Mouse (Mus musculus) kidney, postnatal 0 days (tissue): ENCODE results near the gene Csmd2. TPM values are rescaled to one million over a fixed set of nuclear protein-coding genes. Genes with fewer than 3 reads are reported as not detected.
A peak's percentile ranks its signal among the peaks of the same experiment; 100 is the strongest.

Experiments used
- ATAC-seq: fragments of 200-750 bp; cut with Nextera tagmentation; replicated peaks from 2 replicates; pipeline ENCODE4 v1.8.0; 2017; ENCODE audit warnings: low read depth, moderate number of reproducible peaks, moderate TSS enrichment, moderate library complexity; ENCODE audit not compliant: low FRiP score
- DNase-seq: peaks from one replicate; pipeline ENCODE4 v3.0.0-alpha.2; 2016; ENCODE audit warnings: low spot score
- H3K27ac ChIP-seq: fragments of 300-500 bp; sonication (generic); 2 replicates; pipeline ENCODE4 v1.5.1; 2014; ENCODE audit warnings: mild to moderate bottlenecking
- H3K27me3 ChIP-seq: fragments of 300-500 bp; sonication (generic); 2 replicates; pipeline ENCODE4 v1.6.1; 2014; ENCODE audit warnings: low read length, mixed read lengths; ENCODE audit not compliant: insufficient read depth
- H3K36me3 ChIP-seq: fragments of 300-500 bp; sonication (generic); 2 replicates; pipeline ENCODE4 v1.6.1; 2014; ENCODE audit warnings: low read length, mixed read lengths; ENCODE audit not compliant: insufficient read depth
- H3K4me1 ChIP-seq: fragments of 300-500 bp; sonication (generic); replicated peaks from 2 replicates; pipeline ENCODE4 v1.6.1; 2014; ENCODE audit warnings: antibody characterized with exemption, low read length, mixed read lengths; ENCODE audit not compliant: insufficient read depth
- H3K4me2 ChIP-seq: fragments of 300-500 bp; sonication (generic); 2 replicates; pipeline ENCODE4 v1.6.1; 2014; ENCODE audit warnings: mild to moderate bottlenecking, low read length, moderate library complexity, mixed read lengths
- H3K4me3 ChIP-seq: fragments of 300-500 bp; sonication (generic); replicated peaks from 2 replicates; pipeline ENCODE4 v1.5.1; 2014; ENCODE audit warnings: low read depth, low read length
- H3K9ac ChIP-seq: fragments of 300-500 bp; sonication (generic); 2 replicates; pipeline ENCODE4 v1.6.1; 2014; ENCODE audit warnings: low read depth, low read length
- H3K9me3 ChIP-seq: fragments of 300-500 bp; sonication (generic); replicated peaks from 2 replicates; pipeline ENCODE4 v1.6.1; 2016; ENCODE audit warnings: low read length, inconsistent platforms, mixed read lengths
- CTCF ChIP-seq: IDR thresholded peaks from 2 replicates; pipeline ENCODE4 v1.5.1; 2016; ENCODE audit warnings: antibody characterized with exemption, low read depth, mild to moderate bottlenecking, moderate library complexity
- WGBS: fragments of 180-500 bp; shearing (Covaris S2); extraction: QIAGEN DNeasy Blood & Tissue Kit; methylation state at CpG from one replicate; pipeline ENCODE4 v1.1.7; 2014; 5-methylcytosine and 5-hydroxymethylcytosine counted together
- polyA plus RNA-seq: library from polyadenylated mRNA; unstranded; fragments of >200 nt; fragmentation: Nextera tagmentation; extraction: Ambion mirVana; gene quantifications from 2 replicates; pipeline ENCODE4 v1.2.1, GENCODE M21; 2015

Csmd2 gene
- 0.04 and 0.05 TPM in 2 replicates for polyA plus RNA-seq

DNA sequence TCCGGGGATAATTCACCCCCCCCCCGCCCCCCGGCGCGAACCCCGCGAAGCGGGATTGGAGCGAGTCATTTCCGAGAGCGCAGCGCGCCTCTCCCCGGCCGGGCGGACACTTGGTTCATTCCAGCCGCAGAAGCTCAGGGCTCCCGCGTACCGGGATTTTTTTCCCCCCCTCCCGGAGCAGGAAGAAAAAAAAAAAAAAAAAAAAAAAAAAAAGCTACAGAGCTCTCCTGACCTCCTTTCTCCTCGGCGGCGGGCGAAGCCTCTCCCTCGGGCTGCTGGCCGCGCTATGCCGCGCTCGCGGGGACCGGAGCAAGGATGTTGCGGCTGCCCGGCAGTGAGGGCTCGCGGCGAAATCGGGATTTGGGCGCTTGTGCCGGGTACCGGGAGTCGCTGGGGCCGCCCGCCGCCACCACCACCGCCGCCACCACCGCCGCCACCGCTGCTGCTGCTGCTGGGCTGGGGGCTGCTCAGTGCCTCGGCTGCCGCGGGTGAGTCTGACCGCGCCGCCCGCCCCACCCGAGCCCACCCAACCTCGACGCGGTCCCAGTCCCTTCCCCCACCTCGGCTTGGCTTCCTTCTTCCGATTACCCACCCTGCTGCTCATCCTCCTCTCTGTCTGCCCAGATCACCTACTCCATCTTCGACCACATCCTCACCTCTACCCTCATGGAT, at the start of gene Csmd2:
Gene Csmd2 (plus strand): TSS at position 74 of the 672 bp plus-strand sequence.
- under 1% methylated on average over 52 of the region's 65 CpGs for WGBS
- peak within 1 kb of the TSS; percentile 29 for H3K4me3 ChIP-seq
- H3K9me3 ChIP-seq = no peaks in the 10 kb centered on the region
- H3K27me3 ChIP-seq = peaks cover 59% of the 10 kb centered on the region
- no peak within 1 kb of the TSS for H3K27ac ChIP-seq
- peak; percentile 5 for DNase-seq
- H3K4me1 ChIP-seq = no peaks in the 10 kb centered on the region
- no peak for ATAC-seq
- TF ChIP-seq CTCF = no peak
- H3K9ac ChIP-seq = no peak within 1 kb of the TSS
- H3K36me3 ChIP-seq = no peaks in the 10 kb centered on the region
- H3K4me2 ChIP-seq = peak within 1 kb of the TSS; percentile 56

DNA sequence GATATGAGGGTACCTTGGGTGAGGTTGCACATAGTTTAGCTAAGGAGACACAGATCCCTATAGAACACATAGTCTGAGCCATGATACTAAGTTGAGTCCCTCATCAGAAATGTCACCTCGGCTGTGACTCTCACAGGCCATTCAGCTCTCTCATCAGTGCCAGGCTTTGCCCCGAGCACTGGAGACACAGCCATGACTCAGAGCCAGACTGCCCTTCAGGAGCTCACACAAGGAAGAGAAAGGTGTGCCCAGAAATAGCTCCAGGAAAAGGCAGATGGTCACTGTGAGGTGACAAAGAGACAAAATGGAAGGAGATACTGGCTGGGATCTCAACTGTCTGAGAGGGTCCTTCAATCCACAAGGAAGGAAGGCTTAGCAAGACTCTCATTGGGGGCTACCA, 40.0 kb upstream of the Csmd2 start:
- no peak for TF ChIP-seq CTCF
- Histone ChIP-seq H3K4me2 (no peak overlapping the region), H3K27me3 (no peaks in the 10 kb centered on the region), H3K36me3 (no peaks in the 10 kb centered on the region), H3K27ac (no peak overlapping the region), H3K9ac (no peak overlapping the region), H3K4me1 (no peaks in the 10 kb centered on the region), H3K9me3 (no peaks in the 10 kb centered on the region), H3K4me3 (no peak overlapping the region)
- 76% methylated on average over 2 of the region's 2 CpGs for WGBS
- DNase-seq (no peak), ATAC-seq (no peak)

DNA sequence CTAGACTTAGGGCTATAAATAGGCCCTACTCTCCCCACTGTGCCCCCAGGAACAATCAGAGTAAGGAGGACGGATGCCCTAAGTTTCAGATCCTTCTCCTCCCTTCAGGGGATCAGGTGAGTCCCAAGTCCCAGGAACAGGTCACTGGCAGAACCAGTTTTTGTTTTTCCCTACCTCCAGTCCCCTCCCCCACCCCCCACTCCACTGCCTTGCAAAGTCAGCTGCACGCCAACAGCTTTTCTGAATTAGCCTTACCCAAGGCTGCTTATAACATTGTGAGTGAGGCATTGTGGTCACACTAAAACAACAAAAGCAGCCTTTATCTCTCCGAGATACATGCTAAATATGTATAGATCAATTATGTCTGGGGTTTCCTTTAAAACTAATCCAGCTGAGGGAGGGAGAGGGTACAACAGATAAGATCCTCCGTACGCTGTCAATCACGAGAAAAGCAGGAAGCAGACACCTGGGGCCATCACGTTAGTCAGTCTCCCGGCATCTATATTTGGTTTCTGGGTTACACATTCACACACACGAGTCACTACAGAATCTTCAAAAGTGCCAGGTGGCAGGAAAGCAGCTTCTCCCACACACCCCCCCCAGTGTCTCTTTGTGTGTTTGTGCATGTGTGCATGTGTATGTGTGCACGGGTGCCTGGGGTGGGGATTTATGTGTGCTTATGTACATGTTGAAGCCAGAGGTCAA, 34.5 kb upstream of the Csmd2 start:
- no peak for TF ChIP-seq CTCF
- no peaks in the 10 kb centered on the region for H3K9me3 ChIP-seq
- H3K36me3 ChIP-seq = no peaks in the 10 kb centered on the region
- DNase-seq = no peak
- H3K27ac ChIP-seq = no peak overlapping the region
- H3K9ac ChIP-seq = no peak overlapping the region
- H3K4me2 ChIP-seq = no peak overlapping the region
- no peaks in the 10 kb centered on the region for H3K27me3 ChIP-seq
- no peak for ATAC-seq
- H3K4me3 ChIP-seq = no peak overlapping the region
- no peaks in the 10 kb centered on the region for H3K4me1 ChIP-seq
- WGBS = 55% methylated on average over 10 of the region's 10 CpGs

GRCm38 (mm10) chr4:127969101-127969500, 18.6 kb upstream of the Csmd2 start:
- peaks cover 13% of the 10 kb centered on the region for H3K27me3 ChIP-seq
- TF ChIP-seq CTCF = no peak
- DNase-seq (no peak), ATAC-seq (no peak)
- no peaks in the 10 kb centered on the region for H3K4me1 ChIP-seq
- H3K4me2 ChIP-seq = no peak overlapping the region
- no peak overlapping the region for H3K27ac ChIP-seq
- WGBS = 17% methylated on average over 7 of the region's 7 CpGs
- H3K36me3 ChIP-seq = no peaks in the 10 kb centered on the region
- no peak overlapping the region for H3K4me3 ChIP-seq
- H3K9ac ChIP-seq = no peak overlapping the region
- H3K9me3 ChIP-seq = no peaks in the 10 kb centered on the region

GRCm38 (mm10) chr4:127970018-127970421, 17.6 kb upstream of the Csmd2 start:
- no peaks in the 10 kb centered on the region for H3K36me3 ChIP-seq
- DNase-seq (peak; percentile 70), ATAC-seq (no peak)
- no peak overlapping the region for H3K4me3 ChIP-seq
- WGBS = 5% methylated on average over 7 of the region's 7 CpGs
- no peaks in the 10 kb centered on the region for H3K4me1 ChIP-seq
- H3K9me3 ChIP-seq = no peaks in the 10 kb centered on the region
- H3K27ac ChIP-seq = no peak overlapping the region
- no peak overlapping the region for H3K9ac ChIP-seq
- H3K27me3 ChIP-seq = peaks cover 13% of the 10 kb centered on the region
- H3K4me2 ChIP-seq = no peak overlapping the region
- peak; percentile 17; the same call in 1 of the 2 replicates for TF ChIP-seq CTCF

- Histone ChIP-seq H3K27ac (no peak within 1 kb of the TSS), H3K4me2 (no peak within 1 kb of the TSS), H3K27me3 (peaks cover 13% of the 10 kb centered on the region), H3K9me3 (no peaks in the 10 kb centered on the region), H3K9ac (no peak within 1 kb of the TSS), H3K4me3 (no peak within 1 kb of the TSS), H3K36me3 (no peaks in the 10 kb centered on the region), H3K4me1 (no peaks in the 10 kb centered on the region)
- TF ChIP-seq CTCF = no peak
- ATAC-seq = no peak
- WGBS = 2% methylated on average over 39 of the region's 39 CpGs
- no peak for DNase-seq
Observed at GRCm38 (mm10) chr4:127970901-127971868, 16.5 kb upstream of the Csmd2 start, which contains the start of gene CK137956. Gene CK137956, minus strand, starts transcription at chr4:127970951.
